ENCODE assay signal across 24 mouse cellular contexts in the genomic region with DNA sequence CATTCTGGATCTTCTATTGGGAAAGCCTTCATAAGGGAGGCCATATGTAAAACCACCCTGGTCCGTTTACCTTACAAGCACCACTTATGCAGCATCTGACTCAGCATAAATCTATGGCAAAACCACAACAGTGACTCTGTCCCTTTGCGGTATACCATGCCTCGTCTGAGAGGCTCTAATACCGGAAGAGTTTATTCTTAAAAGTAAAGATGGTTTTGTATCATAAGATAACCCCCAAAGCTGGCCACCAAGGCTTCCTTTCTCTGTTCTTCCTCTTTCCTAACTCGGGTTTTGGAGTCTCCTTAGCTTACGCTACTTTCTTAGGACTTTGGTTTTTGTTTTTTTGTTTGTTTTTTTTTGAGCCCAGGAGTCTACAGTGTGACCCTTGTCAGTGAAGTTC. TPM values are rescaled to one million over a fixed set of nuclear protein-coding genes. Genes with fewer than 3 reads are reported as not detected.
DNase-seq lines count a peak whose midpoint lies in the region; ATAC-seq and TF ChIP-seq lines count a peak whose summit lies in the region.
"Had no signal": no experiment of that assay in that cellular context is flagged by ENCODE, and none has a peak within 500 bp of the region (broad histone marks: within the 10 kb centered on the region; RNA-seq: fewer than 3 reads in every experiment).

No protein-coding gene starts in this region.

- H3K79me2 ChIP-seq in CH12.LX (replicated peaks; ENCODE audit: control insufficient read depth, extremely low read depth, insufficient read depth, poor library complexity, severe bottlenecking) = no peaks in the 10 kb centered on the region

- no peak overlapping the region for H3K9ac ChIP-seq in CH12.LX (ENCODE audit: insufficient read depth, low read depth)
- H3K9ac ChIP-seq: embryonic facial prominence, embryonic 12.5 days; forebrain, embryonic 13.5 days; liver, embryonic 14.5 days had no signal

- H3K4me2 ChIP-seq in CH12.LX (ENCODE audit: insufficient read depth, low read depth, poor library complexity, severe bottlenecking) = no peak overlapping the region
- H3K4me2 ChIP-seq: embryonic facial prominence, embryonic 12.5 days; forebrain, embryonic 13.5 days had no signal

- peak; percentile 42 for DNase-seq in A20 (ENCODE audit: low read depth, low spot score)
- DNase-seq in CH12.LX (ENCODE audit: extremely low read depth) = no peak
- DNase-seq in c-Kit-positive CD71-negative TER-119-negative erythroid progenitor cells, embryonic 14.5 days (ENCODE audit: low read depth) = peak; percentile 39
- DNase-seq in lung, postnatal 25 days (ENCODE audit: low spot score) = no peak
- no peak for DNase-seq in cerebellum, postnatal 4 days (ENCODE audit: low spot score in 2 of 2)
- DNase-seq in adipocyte (ENCODE audit: low spot score) = no peak
- DNase-seq in kidney, postnatal 36 days = no peak
- DNase-seq: cerebellum, adult 8-10 months; gastrocnemius, postnatal 25 days; kidney, adult 8-10 months; kidney, postnatal 14 days; midbrain, embryonic 14.5 days; right cerebral cortex, postnatal 14 days; thymus, postnatal 14 days had no signal

- no peaks in the 10 kb centered on the region for H3K27me3 ChIP-seq in CH12.LX (replicated peaks)
- H3K27me3 ChIP-seq: embryonic facial prominence, embryonic 12.5 days; forebrain, embryonic 13.5 days; Patski had no signal

- no peak for TF ChIP-seq CTCF in CH12.LX (conservative IDR thresholded peaks at IDR 0.05 in 1 of 2, IDR thresholded peaks at IDR 0.05 in 1 of 2; ENCODE audit: low read depth in 2 of 2, low read length in 2 of 2)

- in situ Hi-C loops in CH12.LX (cut with MboI; ENCODE audit: low pct_ligation_motif_present, low pct_unique_long_range_greater_than_20kb, low sequenced_read_pairs) = no loop called here

- no peak for TF ChIP-seq POLR2A in CH12.LX (IDR thresholded peaks at IDR 0.05; ENCODE audit: low read depth, low read length)

- no peak for TF ChIP-seq EP300 in CH12.LX (IDR thresholded peaks at IDR 0.05; ENCODE audit: low read length)

- dilution Hi-C loops in CH12.LX (cut with MboI; ENCODE audit: extremely low pct_ligation_motif_present, extremely low pct_unique_long_range_greater_than_20kb, low sequenced_read_pairs) = no loop called here

- ATAC-seq in megakaryocyte, adult 5-6 weeks (ENCODE audit: poor library complexity, severe bottlenecking) = peak; percentile 83
- ATAC-seq: forebrain, embryonic 13.5 days; inflammation-experienced regulatory T-cells, adult 6 months; Patski had no signal

- H3K4me1 ChIP-seq in CH12.LX (ENCODE audit: control insufficient read depth in 1 of 2, insufficient read depth in 2 of 2) = peaks cover 3 to 12% of the 10 kb centered on the region in 2 experiments; a peak in 3 of 4 replicates
- H3K4me1 ChIP-seq: embryonic facial prominence, embryonic 12.5 days had no signal

- H3K9me3 ChIP-seq in CH12.LX (replicated peaks; ENCODE audit: low read length) = peaks cover 4% of the 10 kb centered on the region
- H3K9me3 ChIP-seq: embryonic facial prominence, embryonic 12.5 days; limb, embryonic 10.5 days had no signal

- H3K36me3 ChIP-seq in CH12.LX (replicated peaks in 1 of 2; ENCODE audit: control insufficient read depth in 1 of 2, insufficient read depth in 1 of 2, low read length in 1 of 2) = peaks cover 6 to 7% of the 10 kb centered on the region in 2 experiments

- no peak overlapping the region for H3K27ac ChIP-seq in CH12.LX (ENCODE audit: insufficient read depth, low read depth)
- H3K27ac ChIP-seq: embryonic facial prominence, embryonic 12.5 days; forebrain, embryonic 13.5 days; limb, embryonic 10.5 days; liver, embryonic 14.5 days; stomach, postnatal 0 days had no signal

- no peak for TF ChIP-seq RAD21 in CH12.LX (IDR thresholded peaks at IDR 0.05; ENCODE audit: low read depth, low read length)

- H3K4me3 ChIP-seq in CH12.LX (replicated peaks in 1 of 3; ENCODE audit: low read depth in 2 of 3, low read length in 2 of 3, poor library complexity in 1 of 3) = no peak overlapping the region
- H3K4me3 ChIP-seq: embryonic facial prominence, embryonic 12.5 days; erythroblast, embryonic 14.5 days; forebrain, embryonic 13.5 days; limb, embryonic 10.5 days had no signal

TF ChIP-seq in CH12.LX, 34 proteins besides CTCF, POLR2A, EP300 and RAD21:
- TF ChIP-seq E2F4 (IDR thresholded peaks at IDR 0.05; ENCODE audit: insufficient replicate concordance, low read depth, low read length) (no peak), ZMIZ1 (IDR thresholded peaks at IDR 0.05; ENCODE audit: low read depth, low read length) (no peak), CHD1 (IDR thresholded peaks at IDR 0.05; ENCODE audit: low read depth, low read length) (no peak), MAFK (IDR thresholded peaks at IDR 0.05; ENCODE audit: insufficient replicate concordance, low read length) (peak; percentile 81), UBTF (IDR thresholded peaks at IDR 0.05; ENCODE audit: low read depth, low read length) (no peak), MXI1 (IDR thresholded peaks at IDR 0.05; ENCODE audit: low read depth, low read length) (no peak)

RNA-seq across cellular contexts. Expression of a gene that starts 23.0 kb away (rescaled TPM):
- not detected in 2 replicates for total RNA-seq in CH12.LX (2012; rRNA removed)
- not detected in 2 replicates for total RNA-seq in CH12.LX (2014; rRNA removed)
- not detected in 2 replicates for polyA plus RNA-seq in CH12.LX (2012; ENCODE audit: insufficient read length, low read depth)
- not detected in 2 replicates for total RNA-seq in megakaryocyte, adult 5-6 weeks (2015)
- not detected in 2 replicates for total RNA-seq in megakaryocyte, adult 5-6 weeks (2017)
- total RNA-seq: neutrophil, adult 5-6 weeks had no signal
- polyA plus RNA-seq: erythroblast, embryonic 14.5 days; forebrain, embryonic 13.5 days; inflammation-experienced regulatory T-cells, adult 6 months; limb, embryonic 10.5 days; liver, embryonic 14.5 days had no signal

Comparison
In these comparisons a context has a peak if more than half of its experiments do, and no peak if none do; other contexts are left out.
1. DNase-seq: peak in A20 (single experiment) and c-Kit-positive CD71-negative TER-119-negative erythroid progenitor cells, embryonic 14.5 days (single experiment); none in CH12.LX (single experiment), lung, postnatal 25 days (single experiment), cerebellum, postnatal 4 days (0 of 2), adipocyte (single experiment) and kidney, postnatal 36 days (0 of 2).